Mouse (Mus musculus) myocyte (in vitro differentiated cells): Measurements from ENCODE around the gene Inpp5d. TPM values are rescaled to one million over a fixed set of nuclear protein-coding genes. Genes with fewer than 3 reads are reported as not detected.

Source experiments
- H3K27me3 ChIP-seq: one replicate; pipeline ENCODE4 v1.6.1; 2011; ENCODE audit not compliant: control insufficient read depth, insufficient read depth, insufficient read length
- H3K36me3 ChIP-seq: one replicate; pipeline ENCODE4 v1.6.1; 2011; ENCODE audit not compliant: control insufficient read depth, insufficient read depth
- H3K4me2 ChIP-seq: one replicate; pipeline ENCODE4 v1.6.1; 2011; ENCODE audit warnings: low read depth, control low read depth
- H3K4me3 ChIP-seq: one replicate; pipeline ENCODE4 v1.5.1; 2011; ENCODE audit warnings: mild to moderate bottlenecking, control low read depth, moderate library complexity
- H3K79me2 ChIP-seq: one replicate; pipeline ENCODE4 v1.6.1; 2011; ENCODE audit not compliant: control insufficient read depth, insufficient read depth
- H3ac ChIP-seq: one replicate; pipeline ENCODE4 v1.6.1; 2011; ENCODE audit not compliant: control insufficient read depth, insufficient read length
- CEBPB ChIP-seq: IDR thresholded peaks from 2 replicates; pipeline ENCODE4 v1.6.1; 2011; ENCODE audit warnings: mild to moderate bottlenecking, moderate library complexity; ENCODE audit not compliant: poor library complexity, insufficient read depth, severe bottlenecking
- E2F4 ChIP-seq: IDR thresholded peaks from one replicate; pipeline ENCODE4 v1.6.1; 2011; ENCODE audit warnings: mild to moderate bottlenecking, control low read depth, moderate library complexity; ENCODE audit not compliant: insufficient read depth
- MAX ChIP-seq: IDR thresholded peaks from one replicate; pipeline ENCODE4 v1.6.1; 2011; ENCODE audit warnings: low read depth, mild to moderate bottlenecking, control low read depth
- MYOD1 ChIP-seq, 3 experiments: IDR thresholded peaks; one replicate each; pipeline ENCODE4 v1.6.1; 2011; ENCODE audit warnings: control low read depth in 2 of 3, low read depth in 2 of 3, mild to moderate bottlenecking in 2 of 3, moderate library complexity in 1 of 3; ENCODE audit not compliant: insufficient read length in 2 of 3, control insufficient read depth in 1 of 3
- MYOG ChIP-seq, 3 experiments: IDR thresholded peaks; one replicate each; pipeline ENCODE4 v1.6.1; 2011; ENCODE audit warnings: control low read depth in 2 of 3, low read depth in 2 of 3, mild to moderate bottlenecking in 2 of 3; ENCODE audit not compliant: insufficient read length in 2 of 3, control insufficient read depth in 1 of 3, insufficient read depth in 1 of 3
- POLR2A ChIP-seq: IDR thresholded peaks from one replicate; pipeline ENCODE4 v1.6.1; 2011; ENCODE audit warnings: low read depth, mild to moderate bottlenecking, control low read depth, moderate library complexity; ENCODE audit not compliant: insufficient read length
- POLR2AphosphoS2 ChIP-seq: IDR thresholded peaks from one replicate; pipeline ENCODE4 v1.6.1; 2011; ENCODE audit warnings: low read depth, control low read depth; ENCODE audit not compliant: insufficient read length
- REST ChIP-seq: IDR thresholded peaks from one replicate; pipeline ENCODE4 v1.6.1; 2011; ENCODE audit warnings: mild to moderate bottlenecking, control low read depth, moderate library complexity; ENCODE audit not compliant: insufficient read depth, insufficient read length
- SRF ChIP-seq: IDR thresholded peaks from one replicate; pipeline ENCODE4 v1.6.1; 2011; ENCODE audit warnings: low read depth; ENCODE audit not compliant: control insufficient read depth, insufficient read length
- TCF12 ChIP-seq: IDR thresholded peaks from one replicate; pipeline ENCODE4 v1.6.1; 2011; ENCODE audit warnings: mild to moderate bottlenecking, control low read depth; ENCODE audit not compliant: poor library complexity, insufficient read depth, severe bottlenecking
- TCF3 ChIP-seq: IDR thresholded peaks from one replicate; pipeline ENCODE4 v1.6.1; 2011; ENCODE audit warnings: low read depth, control low read depth; ENCODE audit not compliant: insufficient read length
- USF1 ChIP-seq: IDR thresholded peaks from one replicate; pipeline ENCODE4 v1.6.1; 2011; ENCODE audit warnings: low read depth, mild to moderate bottlenecking, control low read depth, moderate library complexity
- polyA plus RNA-seq: library from polyadenylated mRNA; unstranded; fragments of >200 nt; fragmentation: generic; extraction: Trizol; gene quantifications from one replicate; pipeline ENCODE4 v1.2.1, GENCODE M21; 2012; ENCODE audit warnings: missing spikeins

Inpp5d gene
- polyA plus RNA-seq, 1 experiment = 0.13 TPM

- Histone ChIP-seq H3K4me3 (no peak overlapping the region), H3K36me3 (no peaks in the 10 kb centered on the region), H3K79me2 (no peaks in the 10 kb centered on the region), H3K27me3 (peaks cover 6% of the 10 kb centered on the region), H3ac (no peak overlapping the region), H3K4me2 (no peak overlapping the region)
- TF ChIP-seq POLR2A (no peak), TCF12 (no peak), USF1 (no peak), REST (no peak), MYOD1 (IDR thresholded peaks at IDR 0.05; ENCODE audit: control insufficient read depth in 1 of 3, insufficient read length in 2 of 3, low read depth in 2 of 3) (no peak), CEBPB (no peak)
These were observed 41.1 kb upstream of the Inpp5d start for GRCm38 (mm10) chr1:87578965-87579364.

GRCm38 (mm10) chr1:87580824-87581223 lies 39.3 kb upstream of the Inpp5d start:
- Histone ChIP-seq H3K4me3 (no peak overlapping the region), H3ac (no peak overlapping the region), H3K36me3 (no peaks in the 10 kb centered on the region), H3K4me2 (no peak overlapping the region), H3K27me3 (peaks cover 6% of the 10 kb centered on the region), H3K79me2 (no peaks in the 10 kb centered on the region)
- TF ChIP-seq MAX (no peak), E2F4 (no peak), POLR2AphosphoS2 (no peak), MYOD1 (IDR thresholded peaks at IDR 0.05; ENCODE audit: control insufficient read depth in 1 of 3, insufficient read length in 2 of 3, low read depth in 2 of 3) (no peak), MYOG (IDR thresholded peaks at IDR 0.05; ENCODE audit: control insufficient read depth in 1 of 3, insufficient read depth in 1 of 3, insufficient read length in 2 of 3, low read depth in 2 of 3) (no peak), REST (no peak), SRF (no peak), TCF12 (no peak), POLR2A (no peak), USF1 (no peak), TCF3 (no peak), CEBPB (no peak)

DNA sequence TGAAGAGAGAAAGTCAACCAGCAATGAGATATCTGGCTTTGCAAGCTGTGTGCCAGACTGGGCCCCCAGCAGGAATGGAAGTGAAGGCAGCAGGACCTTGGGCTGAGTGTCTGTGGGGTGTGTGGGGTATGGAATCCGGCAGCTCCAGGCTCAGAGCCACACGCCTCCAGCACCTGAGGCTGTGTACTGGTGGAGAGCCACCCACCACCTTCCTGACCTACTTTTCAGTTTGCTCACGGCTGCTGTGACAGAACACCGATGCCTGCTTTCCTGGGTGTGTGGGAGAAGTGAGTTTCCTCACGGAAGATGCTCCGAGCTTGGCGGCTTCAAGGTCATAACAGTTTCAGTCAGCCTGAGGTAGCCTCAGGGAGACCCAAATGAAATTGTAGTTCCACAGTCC lies 30.9 kb upstream of the Inpp5d start:
- H3K36me3 ChIP-seq = no peaks in the 10 kb centered on the region
- TF ChIP-seq MAX (no peak), REST (no peak), TCF3 (no peak), SRF (no peak), CEBPB (no peak), POLR2A (no peak), POLR2AphosphoS2 (no peak), MYOG (IDR thresholded peaks at IDR 0.05; ENCODE audit: control insufficient read depth in 1 of 3, insufficient read depth in 1 of 3, insufficient read length in 2 of 3, low read depth in 2 of 3) (no peak), E2F4 (no peak), USF1 (no peak), MYOD1 (IDR thresholded peaks at IDR 0.05; ENCODE audit: control insufficient read depth in 1 of 3, insufficient read length in 2 of 3, low read depth in 2 of 3) (no peak), TCF12 (no peak)
- no peaks in the 10 kb centered on the region for H3K27me3 ChIP-seq
- H3ac ChIP-seq = no peak overlapping the region
- H3K79me2 ChIP-seq = no peaks in the 10 kb centered on the region
- H3K4me2 ChIP-seq = no peak overlapping the region
- H3K4me3 ChIP-seq = no peak overlapping the region

DNA sequence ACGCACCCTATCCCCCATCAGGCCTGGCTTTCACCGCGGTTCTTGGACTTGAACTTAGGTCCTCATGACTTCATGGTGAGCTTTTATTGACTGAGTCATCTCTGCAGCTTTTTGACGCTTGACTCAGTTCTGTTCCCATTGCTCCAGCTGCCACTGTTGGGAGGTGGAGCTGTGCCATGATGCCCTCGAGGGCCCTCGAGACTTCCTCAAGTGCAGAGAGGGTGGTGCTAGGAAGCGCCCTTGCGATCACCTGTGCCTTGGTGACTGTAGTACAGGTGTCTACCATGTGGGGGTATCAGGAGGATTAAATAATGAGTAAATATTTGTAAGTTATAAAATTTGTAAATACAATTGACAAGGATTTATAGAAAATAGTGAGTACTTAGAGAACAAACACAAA lies 30.1 kb upstream of the Inpp5d start:
- H3K4me3 ChIP-seq = no peak overlapping the region
- no peaks in the 10 kb centered on the region for H3K27me3 ChIP-seq
- H3ac ChIP-seq = no peak overlapping the region
- no peaks in the 10 kb centered on the region for H3K36me3 ChIP-seq
- no peak overlapping the region for H3K4me2 ChIP-seq
- no peaks in the 10 kb centered on the region for H3K79me2 ChIP-seq
- no peak for TF ChIP-seq MYOG (IDR thresholded peaks at IDR 0.05; ENCODE audit: control insufficient read depth in 1 of 3, insufficient read depth in 1 of 3, insufficient read length in 2 of 3, low read depth in 2 of 3)
- peak in 1 of 3 experiments; percentile 9 for TF ChIP-seq MYOD1 (IDR thresholded peaks at IDR 0.05; ENCODE audit: control insufficient read depth in 1 of 3, insufficient read length in 2 of 3, low read depth in 2 of 3)
- TF ChIP-seq POLR2AphosphoS2 = no peak

DNA sequence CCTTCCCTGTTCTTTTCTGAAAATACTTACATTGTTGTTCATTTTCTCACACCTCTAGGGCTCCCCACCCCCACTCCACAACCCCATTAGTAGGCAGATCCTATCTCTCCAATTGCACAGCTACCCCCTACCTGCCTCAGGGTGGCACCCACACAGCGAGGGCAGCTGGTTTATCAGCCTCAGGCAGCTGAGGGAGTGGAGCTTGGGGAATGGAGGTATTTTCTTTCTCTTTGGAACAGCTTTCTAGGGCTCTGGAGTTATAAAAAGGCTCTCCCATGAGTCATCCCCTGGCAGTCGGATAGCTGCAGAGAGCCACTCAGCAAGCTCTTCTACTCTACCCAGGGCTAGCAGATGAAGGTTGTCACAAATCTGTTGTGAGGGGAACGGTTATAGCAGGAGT lies 25.9 kb upstream of the Inpp5d start:
- H3ac ChIP-seq = no peak overlapping the region
- no peaks in the 10 kb centered on the region for H3K27me3 ChIP-seq
- H3K36me3 ChIP-seq = no peaks in the 10 kb centered on the region
- TF ChIP-seq POLR2A (no peak), MAX (no peak), CEBPB (no peak), POLR2AphosphoS2 (no peak), MYOD1 (IDR thresholded peaks at IDR 0.05; ENCODE audit: control insufficient read depth in 1 of 3, insufficient read length in 2 of 3, low read depth in 2 of 3) (peak in 2 of 3 experiments; percentile 59 to 81), MYOG (IDR thresholded peaks at IDR 0.05; ENCODE audit: control insufficient read depth in 1 of 3, insufficient read depth in 1 of 3, insufficient read length in 2 of 3, low read depth in 2 of 3) (peak; percentile 28 to 83 (median 66)), TCF3 (no peak), TCF12 (no peak), USF1 (no peak), E2F4 (no peak), REST (no peak), SRF (no peak)
- H3K4me3 ChIP-seq = no peak overlapping the region
- H3K79me2 ChIP-seq = no peaks in the 10 kb centered on the region
- H3K4me2 ChIP-seq = peak overlapping the region; percentile 53
